Comparison of ENCODE assay signal across 25 mouse cellular contexts in the genomic region with DNA sequence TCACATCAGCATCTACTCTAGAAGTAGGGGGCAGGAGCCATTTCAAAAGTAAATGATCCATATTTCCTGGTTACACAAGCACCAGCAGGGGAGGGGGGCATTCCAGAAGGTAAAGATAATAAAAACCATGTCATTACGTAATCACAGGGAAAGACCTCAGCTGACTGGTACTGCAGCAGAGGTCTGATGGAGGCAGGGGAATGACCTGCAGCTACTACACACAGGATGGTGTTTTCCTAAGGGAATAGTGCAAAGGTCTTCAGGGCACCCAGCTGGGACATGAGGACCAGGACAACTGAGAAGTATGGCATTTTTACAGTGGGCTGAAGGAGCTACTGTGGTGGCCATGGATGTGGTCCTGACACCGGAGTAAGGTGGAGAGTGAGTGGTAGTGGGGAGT.
A peak's percentile ranks its signal among the peaks of the same experiment; 100 is the strongest.
DNase-seq lines count a peak whose midpoint lies in the region; ATAC-seq and TF ChIP-seq lines count a peak whose summit lies in the region.
"Had no signal": no experiment of that assay in that cellular context is flagged by ENCODE, and none has a peak within 500 bp of the region (broad histone marks: within the 10 kb centered on the region; RNA-seq: fewer than 3 reads in every experiment).

No protein-coding gene starts in this region.

- WGBS in liver, postnatal 0 days (ENCODE audit: insufficient replicate concordance), result 54% methylated on average over 2 of the region's 2 CpGs

- no peaks in the 10 kb centered on the region for H3K4me1 ChIP-seq in liver, postnatal 0 days (ENCODE audit: insufficient read depth)
- H3K4me1 ChIP-seq: embryonic facial prominence, embryonic 13.5 days; embryonic facial prominence, embryonic 15.5 days; forebrain, embryonic 10.5 days had no signal

- no peak overlapping the region for H3K9ac ChIP-seq in liver, postnatal 0 days (replicated peaks)
- H3K9ac ChIP-seq: embryonic facial prominence, embryonic 13.5 days; embryonic facial prominence, embryonic 15.5 days; forebrain, embryonic 12.5 days had no signal

- no peak overlapping the region for H3K4me2 ChIP-seq in liver, postnatal 0 days (ENCODE audit: low read depth, low read length)
- H3K4me2 ChIP-seq: embryonic facial prominence, embryonic 13.5 days; embryonic facial prominence, embryonic 15.5 days; forebrain, embryonic 12.5 days had no signal

- H3K36me3 ChIP-seq in liver, postnatal 0 days (replicated peaks; ENCODE audit: insufficient read depth, low read length), result no peaks in the 10 kb centered on the region
- H3K36me3 ChIP-seq: embryonic facial prominence, embryonic 13.5 days; embryonic facial prominence, embryonic 15.5 days; forebrain, embryonic 10.5 days; forebrain, embryonic 12.5 days; G1E had no signal

- no peak overlapping the region for H3K27ac ChIP-seq in liver, postnatal 0 days (ENCODE audit: low read depth)
- H3K27ac ChIP-seq: embryonic facial prominence, embryonic 13.5 days; embryonic facial prominence, embryonic 15.5 days; forebrain, embryonic 10.5 days; forebrain, embryonic 12.5 days had no signal

- H3K4me3 ChIP-seq in liver, postnatal 0 days (ENCODE audit: low read depth, low read length), result no peak overlapping the region
- H3K4me3 ChIP-seq: embryonic facial prominence, embryonic 13.5 days; embryonic facial prominence, embryonic 15.5 days; erythroblast, embryonic 14.5 days; forebrain, embryonic 10.5 days; forebrain, embryonic 12.5 days had no signal

- intact Hi-C loops in left cerebral cortex, postnatal 14 days (cut with DNase I), result no loop called here

- peak; percentile 10 for DNase-seq in embryo, embryonic 10.5 days (ENCODE audit: low spot score)
- no peak for DNase-seq in embryo, embryonic 9.5 days (ENCODE audit: extremely low spot score)
- DNase-seq in liver, postnatal 0 days, result peak; percentile 19
- DNase-seq in liver, result no peak
- no peak for DNase-seq in left cerebral cortex, postnatal 14 days (ENCODE audit: low spot score in 2 of 2)
- DNase-seq: adrenal gland, adult 2 months; adrenal gland, postnatal 10 days; adrenal gland, postnatal 25 days; B cell, adult 2 months; cerebellum, adult 11 months; cerebellum, adult 18-20 months; cerebellum, adult 8-10 months; cerebellum, adult 9-11 months; cerebellum, postnatal 14 days; cerebellum, postnatal 36 days had no signal

- peak; percentile 97 for ATAC-seq in liver, postnatal 0 days
- ATAC-seq: CD4-positive, CD25-positive, alpha-beta regulatory T cell, adult 4 months; forebrain, embryonic 14.5 days; forebrain, embryonic 16.5 days had no signal

- no peak for TF ChIP-seq CTCF in liver, postnatal 0 days (IDR thresholded peaks at IDR 0.05; ENCODE audit: low read depth)

- H3K9me3 ChIP-seq in liver, postnatal 0 days (ENCODE audit: low read length), result no peaks in the 10 kb centered on the region
- H3K9me3 ChIP-seq: embryonic facial prominence, embryonic 13.5 days; embryonic facial prominence, embryonic 15.5 days; forebrain, embryonic 10.5 days; forebrain, embryonic 12.5 days; G1E had no signal

- TF ChIP-seq EP300 in liver, postnatal 0 days (IDR thresholded peaks at IDR 0.05; ENCODE audit: low read depth), result no peak

- H3K27me3 ChIP-seq in liver, postnatal 0 days (ENCODE audit: insufficient read depth, low read length), result no peaks in the 10 kb centered on the region
- H3K27me3 ChIP-seq: CH12.LX; embryonic facial prominence, embryonic 15.5 days had no signal

Comparison
In these comparisons a context has a peak if more than half of its experiments do, and no peak if none do; other contexts are left out.
1. DNase-seq: peak in embryo, embryonic 10.5 days (single experiment) and liver, postnatal 0 days (single experiment); none in embryo, embryonic 9.5 days (single experiment), liver (single experiment) and left cerebral cortex, postnatal 14 days (0 of 2).